Mouse (Mus musculus) inflammation-experienced regulatory T-cells, adult 6 months (primary cell): Measurements from ENCODE around the gene Mrpl57. TPM values are rescaled to one million over a fixed set of nuclear protein-coding genes. Genes with fewer than 3 reads are reported as not detected.

ENCODE experiments used
- ATAC-seq: one replicate; pipeline ENCODE4 v1.8.0; 2017
- polyA plus RNA-seq, 3 experiments: library from polyadenylated mRNA; unstranded; fragments of 100-300 nt; shearing (Covaris generic); gene quantifications; one replicate each; pipeline ENCODE4 v1.2.1; 2017

Mrpl57 gene
- polyA plus RNA-seq, 3 experiments from 2014 or later: 88.4 to 144 (median 106) TPM

DNA sequence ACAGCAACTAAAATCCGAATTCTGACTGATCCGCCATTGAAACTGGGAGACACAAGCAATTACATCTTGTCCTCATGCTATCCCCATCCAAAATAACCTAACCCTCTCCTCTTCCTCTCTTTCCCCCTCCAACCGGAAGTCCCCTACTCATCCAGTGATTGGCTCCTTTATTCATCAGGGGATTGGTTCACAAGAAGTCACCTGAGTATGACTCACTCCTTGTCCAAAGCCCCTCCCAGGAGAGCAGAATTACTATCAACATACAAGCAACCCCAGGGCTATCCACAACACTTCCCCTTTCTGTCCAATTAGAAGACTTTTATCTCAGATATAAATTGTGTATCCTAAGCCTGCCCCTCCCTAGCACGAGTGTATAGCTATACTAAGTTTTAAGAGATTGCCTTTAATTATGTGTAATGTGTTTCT, 36.0 kb downstream of the Mrpl57 start:
- ATAC-seq: no peak

DNA sequence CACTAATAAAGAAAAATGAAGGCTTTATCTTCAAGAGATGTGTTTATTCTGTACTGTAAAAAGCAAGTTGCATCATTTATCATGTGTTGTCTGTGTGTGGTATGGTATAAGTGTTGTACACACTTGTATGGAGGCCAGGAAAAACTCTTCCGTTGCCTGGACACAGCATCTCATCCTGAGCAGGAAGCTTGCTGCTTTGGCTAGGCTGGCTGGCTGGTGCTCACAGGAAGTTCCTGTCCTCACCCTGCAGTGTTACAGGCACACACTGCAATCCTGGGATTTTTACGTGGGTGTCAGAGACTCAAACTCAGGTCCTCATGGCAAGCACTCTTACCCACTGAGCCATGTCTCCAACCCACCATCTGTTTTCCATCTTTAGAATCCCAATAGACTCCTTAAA, 37.1 kb downstream of the Mrpl57 start:
- ATAC-seq: no peak

DNA sequence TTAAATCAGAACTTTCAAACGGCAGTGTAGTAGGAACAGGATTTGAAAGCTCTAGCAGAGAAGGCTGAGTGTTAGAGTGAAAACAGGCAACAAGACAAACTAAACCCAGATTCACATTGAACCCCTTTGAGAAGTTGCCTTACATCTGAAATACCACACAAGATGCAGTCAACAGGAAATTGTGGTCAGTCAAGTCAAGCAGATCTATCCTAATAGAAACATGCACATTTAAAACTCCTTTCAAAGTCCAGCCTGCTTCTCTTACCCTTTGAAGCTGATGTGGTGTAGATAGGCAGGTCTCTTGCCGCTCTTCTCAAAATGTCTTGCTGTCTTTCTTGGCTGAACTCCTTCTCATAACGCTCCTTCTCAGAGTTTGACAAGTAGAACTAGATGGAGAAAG, 39.2 kb downstream of the Mrpl57 start:
- ATAC-seq: peak; percentile 90

DNA sequence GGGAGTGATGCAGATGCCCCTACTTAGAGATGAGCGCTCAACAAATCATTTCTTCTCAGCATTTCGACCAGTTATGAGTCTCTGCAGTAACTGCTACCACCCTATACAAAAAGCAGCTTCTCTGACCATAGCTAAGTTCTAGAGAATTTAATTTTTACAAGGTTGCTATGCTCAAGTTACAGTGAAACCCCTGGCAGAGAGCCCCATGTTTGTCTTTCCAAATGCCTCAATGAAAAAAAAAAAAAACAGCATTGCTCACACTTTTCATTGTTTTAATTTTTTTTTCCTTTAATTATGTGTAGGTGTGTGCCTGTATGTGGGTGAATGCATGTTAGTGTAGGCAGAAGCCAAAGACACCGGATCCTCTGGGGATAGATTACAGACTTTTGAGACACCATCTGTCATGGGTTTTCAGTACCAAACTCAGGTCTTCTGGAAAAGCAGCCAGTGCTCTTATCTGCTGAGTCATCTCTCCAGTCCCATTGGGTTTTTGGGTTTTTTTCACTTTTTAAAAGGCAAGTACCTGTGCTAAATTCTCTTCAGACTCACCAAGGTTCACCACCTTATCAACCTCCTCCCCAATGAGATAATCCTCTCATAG, 40.7 kb downstream of the Mrpl57 start:
- no peak for ATAC-seq

DNA sequence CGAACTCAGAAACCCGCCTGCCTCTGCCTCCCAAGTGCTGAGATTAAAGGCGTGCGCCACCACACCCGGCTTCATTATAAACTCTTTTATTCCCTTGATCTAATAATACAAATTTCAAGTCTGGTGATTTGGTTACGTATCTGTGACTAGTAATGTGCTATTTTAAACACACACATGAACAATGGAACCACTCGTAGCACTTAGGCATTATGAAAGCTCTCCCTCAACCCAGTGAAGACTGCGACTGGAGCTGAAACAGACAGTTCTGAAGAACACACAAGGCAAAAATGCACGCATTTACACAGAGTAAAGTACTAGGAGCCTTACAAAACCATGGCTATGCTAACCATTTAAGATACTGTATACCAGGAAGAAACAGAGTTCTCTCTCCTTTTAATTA, 51.9 kb downstream of the Mrpl57 start:
- no peak for ATAC-seq

Other genes starting within 250 kb of the Mrpl57 start
- 10 to 100 TPM; 24.6 to 32.2 (median 29.7) TPM for gene Xpo4, start 160.8 kb upstream of the Mrpl57 start, polyA plus RNA-seq
- gene Gm49361, start 80.1 kb upstream of the Mrpl57 start, polyA plus RNA-seq: not detected
- 10 to 100 TPM; 13.0 to 23.0 (median 20.1) TPM for gene Lats2, start 67.8 kb upstream of the Mrpl57 start, polyA plus RNA-seq
- gene Sap18, start 28.1 kb upstream of the Mrpl57 start, polyA plus RNA-seq: 100 to 1,000 TPM; 170 to 224 (median 195) TPM
- 10 to 100 TPM in 1 of 3 experiments, 1 to 10 TPM in 2; 2.4 to 22.5 (median 3.3) TPM for gene Ska3, start within 50 bp of the Mrpl57 start, polyA plus RNA-seq
- gene Zdhhc20, start 64.0 kb downstream of the Mrpl57 start, polyA plus RNA-seq: 100 to 1,000 TPM; 173 to 226 (median 184) TPM
- gene Micu2, start 173.0 kb downstream of the Mrpl57 start, polyA plus RNA-seq: 10 to 100 TPM; 11.2 to 16.0 (median 14.2) TPM
- not detected for gene Fgf9, start 244.3 kb downstream of the Mrpl57 start, polyA plus RNA-seq